Comparison of ENCODE assay signal across 10 mouse cellular contexts in the genomic region with DNA sequence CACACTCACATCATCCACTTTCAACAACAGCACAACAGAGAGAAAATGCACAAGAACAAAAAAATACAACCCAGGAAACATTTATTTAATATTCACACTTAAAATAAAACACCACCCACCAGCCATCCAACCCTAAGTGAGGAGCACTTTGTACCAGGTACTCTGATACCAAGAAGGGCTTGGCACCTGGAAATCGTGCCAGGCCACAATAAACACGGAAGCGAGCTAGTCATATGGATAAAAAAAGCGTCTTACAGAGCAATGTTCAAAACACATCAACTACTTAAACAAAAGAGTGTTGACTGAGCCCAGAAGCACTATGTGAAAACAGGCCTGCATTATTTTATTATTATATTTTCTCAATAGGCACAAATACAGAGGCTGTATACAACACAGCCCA. TPM values are rescaled to one million over a fixed set of nuclear protein-coding genes. Genes with fewer than 3 reads are reported as not detected.
DNase-seq lines count a peak whose midpoint lies in the region; ATAC-seq and TF ChIP-seq lines count a peak whose summit lies in the region.
"Had no signal": no experiment of that assay in that cellular context is flagged by ENCODE, and none has a peak within 500 bp of the region (broad histone marks: within the 10 kb centered on the region; RNA-seq: fewer than 3 reads in every experiment).

No protein-coding gene starts in this region.

- H3K4me2 ChIP-seq in forebrain, embryonic 12.5 days, result peak overlapping the region; percentile 94; the same call in 1 of the 2 replicates
- H3K4me2 ChIP-seq in forebrain, embryonic 15.5 days (replicated peaks), result no peak overlapping the region
- H3K4me2 ChIP-seq in liver, embryonic 12.5 days, result peak overlapping the region; percentile 94
- H3K4me2 ChIP-seq in liver, postnatal 0 days (ENCODE audit: low read depth, low read length), result no peak overlapping the region
- peak overlapping the region; percentile 85; the same call in 1 of the 2 replicates for H3K4me2 ChIP-seq in neural tube, embryonic 13.5 days

- H3K36me3 ChIP-seq in forebrain, embryonic 12.5 days (replicated peaks), result no peaks in the 10 kb centered on the region
- H3K36me3 ChIP-seq in forebrain, embryonic 15.5 days, result no peaks in the 10 kb centered on the region
- H3K36me3 ChIP-seq in liver, embryonic 12.5 days, result no peaks in the 10 kb centered on the region
- no peaks in the 10 kb centered on the region for H3K36me3 ChIP-seq in liver, postnatal 0 days (replicated peaks; ENCODE audit: insufficient read depth, low read length)
- no peaks in the 10 kb centered on the region for H3K36me3 ChIP-seq in neural tube, embryonic 13.5 days
- H3K36me3 ChIP-seq: limb, embryonic 15.5 days had no signal

- no peak overlapping the region for H3K9ac ChIP-seq in forebrain, embryonic 12.5 days
- H3K9ac ChIP-seq in forebrain, embryonic 15.5 days (replicated peaks), result no peak overlapping the region
- no peak overlapping the region for H3K9ac ChIP-seq in liver, embryonic 12.5 days
- H3K9ac ChIP-seq in liver, postnatal 0 days (replicated peaks), result no peak overlapping the region
- 0 out of 2 replicates have a peak overlapping the region, but pooled peaks have one; percentile 72 for H3K9ac ChIP-seq in neural tube, embryonic 13.5 days

- no peaks in the 10 kb centered on the region for H3K27me3 ChIP-seq in forebrain, embryonic 12.5 days
- no peaks in the 10 kb centered on the region for H3K27me3 ChIP-seq in forebrain, embryonic 15.5 days
- no peaks in the 10 kb centered on the region for H3K27me3 ChIP-seq in liver, embryonic 12.5 days (replicated peaks)
- no peaks in the 10 kb centered on the region for H3K27me3 ChIP-seq in liver, postnatal 0 days (ENCODE audit: insufficient read depth, low read length)
- H3K27me3 ChIP-seq in neural tube, embryonic 13.5 days, result no peaks in the 10 kb centered on the region
- H3K27me3 ChIP-seq: limb, embryonic 15.5 days had no signal

- 90% methylated on average over 4 of the region's 4 CpGs for WGBS in forebrain, embryonic 12.5 days
- WGBS in forebrain, embryonic 15.5 days, result 87% methylated on average over 4 of the region's 4 CpGs
- WGBS in liver, embryonic 12.5 days (ENCODE audit: insufficient replicate concordance), result 90% methylated on average over 4 of the region's 4 CpGs
- 89% methylated on average over 4 of the region's 4 CpGs for WGBS in liver, postnatal 0 days (ENCODE audit: insufficient replicate concordance)
- 38% methylated on average over 4 of the region's 4 CpGs for WGBS in large intestine, adult 2 months
- 95% methylated on average over 4 of the region's 4 CpGs for WGBS in neural tube, embryonic 13.5 days

- no peak for TF ChIP-seq EP300 in liver, postnatal 0 days (IDR thresholded peaks at IDR 0.05; ENCODE audit: low read depth)

- H3K4me1 ChIP-seq in forebrain, embryonic 12.5 days, result peaks cover 34% of the 10 kb centered on the region
- peaks cover 32% of the 10 kb centered on the region for H3K4me1 ChIP-seq in forebrain, embryonic 15.5 days
- peaks cover 32% of the 10 kb centered on the region for H3K4me1 ChIP-seq in liver, embryonic 12.5 days
- H3K4me1 ChIP-seq in liver, postnatal 0 days (ENCODE audit: insufficient read depth), result peaks cover 16% of the 10 kb centered on the region
- peaks cover 49% of the 10 kb centered on the region for H3K4me1 ChIP-seq in neural tube, embryonic 13.5 days (replicated peaks)

- ATAC-seq in forebrain, embryonic 12.5 days (ENCODE audit: low FRiP score), result no peak
- no peak for ATAC-seq in forebrain, embryonic 15.5 days (replicated peaks)
- no peak for ATAC-seq in liver, embryonic 12.5 days
- no peak for ATAC-seq in liver, postnatal 0 days
- ATAC-seq in neural tube, embryonic 13.5 days (ENCODE audit: low read depth), result no peak

- no peak overlapping the region for H3K4me3 ChIP-seq in forebrain, embryonic 12.5 days (replicated peaks)
- no peak overlapping the region for H3K4me3 ChIP-seq in forebrain, embryonic 15.5 days
- no peak overlapping the region; the same call in 1 of the 2 replicates for H3K4me3 ChIP-seq in liver, embryonic 12.5 days
- no peak overlapping the region for H3K4me3 ChIP-seq in liver, postnatal 0 days (ENCODE audit: low read depth, low read length)
- H3K4me3 ChIP-seq in neural tube, embryonic 13.5 days, result no peak overlapping the region

- no peak for TF ChIP-seq CTCF in liver, postnatal 0 days (IDR thresholded peaks at IDR 0.05; ENCODE audit: low read depth)

- H3K9me3 ChIP-seq in forebrain, embryonic 12.5 days, result no peaks in the 10 kb centered on the region
- no peaks in the 10 kb centered on the region for H3K9me3 ChIP-seq in forebrain, embryonic 15.5 days
- no peaks in the 10 kb centered on the region for H3K9me3 ChIP-seq in liver, embryonic 12.5 days (replicated peaks)
- H3K9me3 ChIP-seq in liver, postnatal 0 days (ENCODE audit: low read length), result no peaks in the 10 kb centered on the region
- no peaks in the 10 kb centered on the region for H3K9me3 ChIP-seq in neural tube, embryonic 13.5 days
- H3K9me3 ChIP-seq: limb, embryonic 15.5 days had no signal

- H3K27ac ChIP-seq in forebrain, embryonic 12.5 days, result no peak overlapping the region
- H3K27ac ChIP-seq in forebrain, embryonic 15.5 days (replicated peaks), result no peak overlapping the region
- no peak overlapping the region for H3K27ac ChIP-seq in liver, embryonic 12.5 days
- no peak overlapping the region for H3K27ac ChIP-seq in liver, postnatal 0 days (ENCODE audit: low read depth)
- H3K27ac ChIP-seq in neural tube, embryonic 13.5 days (replicated peaks), result no peak overlapping the region
- H3K27ac ChIP-seq: limb, embryonic 15.5 days had no signal

- no peak for DNase-seq in liver, postnatal 0 days
- DNase-seq in large intestine, adult 2 months (ENCODE audit: low read depth, low spot score), result peak; percentile 62
- no peak for DNase-seq in spleen, postnatal 36 days (ENCODE audit: low spot score in 2 of 2)
- DNase-seq in urinary bladder, adult 18-20 months (ENCODE audit: low spot score in 2 of 2), result no peak
- DNase-seq: cerebellum, postnatal 10 days had no signal

RNA-seq across cellular contexts. Expression of gene Gan, which starts 1.8 kb away (rescaled TPM):
- 2.9 and 3.4 TPM in 2 replicates for polyA plus RNA-seq in forebrain, embryonic 12.5 days (2016; fragmentation: Nextera tagmentation; extraction: Ambion mirVana)
- polyA plus RNA-seq in forebrain, embryonic 15.5 days (2015; fragmentation: Nextera tagmentation; extraction: Ambion mirVana), result 3.2 and 3.5 TPM in 2 replicates
- 1.9 and 2.1 TPM in 2 replicates for polyA plus RNA-seq in liver, embryonic 12.5 days (2016; fragmentation: Nextera tagmentation; extraction: Ambion mirVana)
- polyA plus RNA-seq in liver, postnatal 0 days (2015; fragmentation: Nextera tagmentation; extraction: Ambion mirVana), result 0.60 and 0.62 TPM in 2 replicates
- polyA plus RNA-seq in large intestine, adult 2 months (2012; rRNA removed), result 4.1 and 6.9 TPM in 2 replicates
- polyA plus RNA-seq in neural tube, embryonic 13.5 days (2015; fragmentation: Nextera tagmentation; extraction: Ambion mirVana), result 2.4 and 2.6 TPM in 2 replicates

Comparison
In these comparisons a context has a peak if more than half of its experiments do, and no peak if none do; other contexts are left out.
1. H3K4me2 ChIP-seq: peak in forebrain, embryonic 12.5 days (single experiment), liver, embryonic 12.5 days (single experiment) and neural tube, embryonic 13.5 days (single experiment); none in forebrain, embryonic 15.5 days (single experiment) and liver, postnatal 0 days (single experiment).